Mouse (Mus musculus) spleen, adult 18-20 months (tissue): ENCODE results near the gene Nwd2.

ENCODE experiments used
- DNase-seq, 2 experiments: peaks; one replicate each; pipeline ENCODE4 v3.0.0; 2022; ENCODE audit warnings: mixed read lengths in 2 of 2

Nwd2 gene

GRCm38 (mm10) chr5:63831054-63831453 is 182.2 kb downstream of the Nwd2 start:
- peak in 1 of 2 experiments; percentile 8 for DNase-seq

GRCm38 (mm10) chr5:63833955-63834354 is 185.1 kb downstream of the Nwd2 start:
- no peak for DNase-seq

- DNase-seq = no peak
Observed at GRCm38 (mm10) chr5:63834435-63834834, 185.5 kb downstream of the Nwd2 start.

GRCm38 (mm10) chr5:63837115-63837514 is 188.2 kb downstream of the Nwd2 start:
- peak in 1 of 2 experiments; percentile 23 for DNase-seq

- no peak for DNase-seq
Observed at GRCm38 (mm10) chr5:63837851-63838250, 188.9 kb downstream of the Nwd2 start.

GRCm38 (mm10) chr5:63839801-63840416 is 191.0 kb downstream of the Nwd2 start:
- DNase-seq = no peak

- DNase-seq = no peak
Observed at GRCm38 (mm10) chr5:63847080-63847479, 198.2 kb downstream of the Nwd2 start.

GRCm38 (mm10) chr5:63847541-63848226 is 198.8 kb downstream of the Nwd2 start:
- no peak for DNase-seq

- DNase-seq = peak in 1 of 2 experiments; percentile 12
Observed at GRCm38 (mm10) chr5:63858901-63859300, 210.0 kb downstream of the Nwd2 start.
